Mouse (Mus musculus) thymus, adult 2 months (tissue): Measurements from ENCODE around the gene Hist1h1b.

Experiments used
- CTCF ChIP-seq: fragments of 200-500 bp; IDR thresholded peaks from 2 replicates; pipeline ENCODE4 v1.5.1; 2012; ENCODE audit warnings: mild to moderate bottlenecking, control low read depth, low read length, moderate library complexity, borderline replicate concordance; ENCODE audit not compliant: control insufficient read depth, poor library complexity, insufficient read depth; ENCODE audit errors: extremely low read depth
- POLR2A ChIP-seq: fragments of 200-500 bp; IDR thresholded peaks from 2 replicates; pipeline ENCODE4 v1.6.1; 2012; ENCODE audit warnings: mild to moderate bottlenecking, low read length, control low read depth, moderate library complexity; ENCODE audit not compliant: control insufficient read depth, poor library complexity, insufficient read depth; ENCODE audit errors: extremely low read depth

DNA sequence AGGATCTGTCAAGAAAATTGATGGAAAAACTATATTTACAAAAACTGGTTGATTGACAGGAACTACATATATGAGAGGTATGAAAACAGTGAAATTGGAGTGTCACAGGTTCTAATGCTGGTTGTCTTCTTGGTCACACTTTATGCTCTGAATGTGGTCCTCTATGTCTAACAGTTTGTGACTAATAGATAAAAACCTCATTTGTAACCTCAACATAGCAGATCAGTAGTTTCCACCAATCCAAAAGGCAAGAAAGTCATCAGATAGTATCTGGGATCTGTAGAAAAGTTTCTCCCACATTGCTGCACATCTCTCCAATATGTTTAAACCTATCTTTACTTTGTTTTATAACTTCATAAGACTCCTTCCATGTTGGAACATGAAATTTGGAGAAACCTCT lies 29.0 kb downstream of the Hist1h1b start:
- TF ChIP-seq CTCF: no peak
- no peak for TF ChIP-seq POLR2A
